Mouse (Mus musculus): ENCODE results near the gene Fkbp15.

The Fkbp15 gene

DNA sequence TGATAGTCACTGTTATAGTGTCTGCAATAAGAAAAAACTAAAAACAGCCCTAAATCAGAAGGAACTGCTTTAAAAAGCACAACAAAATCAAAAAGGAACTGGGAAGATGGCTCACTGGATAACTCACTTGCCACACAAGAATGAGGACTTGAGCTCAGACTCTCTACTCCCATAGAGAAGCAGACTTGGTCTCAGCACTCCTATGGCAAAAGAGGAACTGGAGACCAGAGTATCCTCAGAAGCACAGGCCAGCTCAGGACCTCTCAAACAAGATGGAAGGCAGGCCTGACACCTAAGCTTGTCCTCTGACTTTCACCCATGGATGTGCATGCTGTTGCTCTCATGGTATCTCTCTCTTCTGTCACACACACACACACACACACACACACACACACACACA, 51.9 kb downstream of the Fkbp15 start:
- ChIA-PET CTCF (interaction anchor here in 1 of 4 experiments (0.6 kb wide), 1 partner anchor 60 kb away, joined by 6 read pairs; no protein-coding TSS in a partner anchor), POLR2A (interaction anchor here (0.6 to 8.3 kb wide), 12 partner anchors 7 to 100 kb away, joined by 3 to 103 read pairs (median 8); partner anchors contain the start of genes Cdc26 (in 1 of the 4), Fkbp15 (in 1 of the 4), Prpf4 (in 1 of the 4) and Slc31a1 (in 1 of the 4))

DNA sequence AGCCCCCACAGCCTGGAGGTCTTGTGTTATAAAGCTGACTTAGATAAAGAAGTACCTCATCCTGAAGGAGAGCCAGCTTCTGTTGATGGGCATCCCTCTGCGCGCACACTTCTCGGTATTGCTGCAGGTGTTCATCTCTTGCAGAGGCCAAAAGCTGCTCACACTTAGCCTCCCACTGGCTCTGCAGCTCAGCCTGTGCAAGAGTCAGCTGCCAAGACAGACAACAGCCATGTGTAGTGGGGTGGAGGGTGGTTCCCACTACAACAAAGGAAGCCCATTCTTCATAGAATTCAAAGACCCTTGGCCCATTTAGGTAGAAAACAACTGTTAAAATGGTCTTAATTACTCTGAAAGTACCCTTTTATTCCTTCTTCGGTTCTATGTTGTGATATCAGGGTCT, 53.5 kb downstream of the Fkbp15 start:
- POLR2A ChIA-PET = interaction anchor here (0.5 to 8.3 kb wide), 45 partner anchors 8 to 355 kb away, joined by 3 to 103 read pairs (median 4); partner anchors contain the start of genes Fkbp15 (in 3 of the 4), Slc31a1 (in 3 of the 4), Cdc26 (in 2 of the 4) and Prpf4 (in 2 of the 4)
- CTCF ChIA-PET = interaction anchor here in 3 of 4 experiments (0.6 to 1.5 kb wide), 7 partner anchors 9 to 213 kb away, joined by 3 to 5 read pairs (median 3); partner anchors contain the start of gene Alad (in 1 of the 3)

GRCm38 (mm10) chr4:62306301-62306700, 54.0 kb downstream of the Fkbp15 start:
- ChIA-PET CTCF (interaction anchor here in 3 of 4 experiments (0.6 to 1.5 kb wide), 7 partner anchors 9 to 214 kb away, joined by 3 to 5 read pairs (median 3); partner anchors contain the start of gene Alad (in 1 of the 3)), POLR2A (interaction anchor here (0.6 to 8.3 kb wide), 41 partner anchors 8 to 444 kb away, joined by 3 to 103 read pairs (median 4); partner anchors contain the start of genes Cdc26 (in 2 of the 4), Fkbp15 (in 2 of the 4), Prpf4 (in 2 of the 4) and Slc31a1 (in 2 of the 4))

GRCm38 (mm10) chr4:62303288-62303687, 57.1 kb downstream of the Fkbp15 start:
- ChIA-PET POLR2A (interaction anchor here in 2 of 4 experiments (0.6 to 8.3 kb wide), 11 partner anchors 9 to 219 kb away, joined by 3 to 103 read pairs (median 5); partner anchors contain the start of genes Fkbp15 (in 2 of the 2) and Slc31a1 (in 2 of the 2)), CTCF (interaction anchor here in 2 of 4 experiments (0.6 kb wide), 2 partner anchors 18 to 119 kb away, joined by 3 read pairs; no protein-coding TSS in a partner anchor)

DNA sequence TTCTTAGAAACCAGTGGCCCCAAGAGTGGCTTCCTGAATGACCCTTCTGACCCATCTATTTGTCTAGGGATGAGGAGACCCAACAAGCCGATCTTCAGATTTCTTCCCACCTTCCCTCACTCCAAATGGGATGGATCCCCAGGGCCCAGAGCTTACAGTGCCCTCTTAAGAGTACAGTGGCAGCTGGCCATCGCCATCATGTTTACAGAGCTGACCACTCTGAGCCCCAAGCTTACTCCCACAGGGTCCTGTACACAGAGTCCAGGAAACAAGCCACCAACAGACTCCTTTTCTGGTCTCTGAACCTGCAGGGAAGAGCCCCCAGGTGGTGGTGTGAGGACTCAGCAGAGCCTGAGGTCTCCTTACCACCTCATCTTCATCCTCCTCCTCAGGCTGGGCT, 57.6 kb downstream of the Fkbp15 start:
- POLR2A ChIA-PET = interaction anchor here in 2 of 4 experiments (1.0 to 8.3 kb wide), 7 partner anchors 12 to 58 kb away, joined by 3 to 103 read pairs (median 8); partner anchors contain the start of genes Fkbp15 (in 1 of the 2) and Slc31a1 (in 1 of the 2)
- CTCF ChIA-PET = interaction anchor here in 2 of 4 experiments (0.6 to 0.9 kb wide), 2 partner anchors 39 to 118 kb away, joined by 3 read pairs; no protein-coding TSS in a partner anchor

GRCm38 (mm10) chr4:62300001-62300400, 60.3 kb downstream of the Fkbp15 start:
- ChIA-PET CTCF (no interaction called here), POLR2A (interaction anchor here in 1 of 4 experiments (1.9 to 2.8 kb wide), 2 partner anchors 11 to 60 kb away, joined by 4 to 8 read pairs; partner anchors contain the start of genes Fkbp15 and Slc31a1)

- ChIA-PET POLR2A (interaction anchor here in 3 of 4 experiments (0.6 to 2.4 kb wide), 15 partner anchors 9 to 237 kb away, joined by 3 to 15 read pairs (median 3); partner anchors contain the start of genes Fkbp15 (in 2 of the 3), Slc31a1 (in 2 of the 3), Cdc26 (in 1 of the 3) and Prpf4 (in 1 of the 3)), CTCF (no interaction called here)
These were observed 62.8 kb downstream of the Fkbp15 start for GRCm38 (mm10) chr4:62297280-62298130.

DNA sequence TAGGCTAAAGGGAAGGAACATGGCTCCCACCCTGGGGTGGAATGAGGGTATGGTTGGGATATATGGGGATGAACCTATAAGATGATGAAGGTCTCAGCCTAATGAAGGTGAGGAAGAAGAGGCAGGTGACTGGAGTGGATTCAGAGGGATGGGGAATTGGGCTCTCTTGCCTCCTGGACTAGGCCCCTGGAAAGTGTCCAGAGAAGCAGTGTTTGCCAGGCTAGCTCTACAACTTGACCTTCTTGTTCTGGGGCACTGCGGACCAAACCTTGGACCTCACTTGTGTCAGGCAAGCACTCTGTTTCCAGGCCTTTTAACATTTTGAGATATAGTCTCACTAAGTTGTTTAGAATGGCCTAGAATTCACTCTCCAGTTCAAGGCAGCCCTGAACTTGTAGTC, 65.6 kb downstream of the Fkbp15 start:
- POLR2A ChIA-PET = interaction anchor here in 2 of 4 experiments (1.2 to 3.7 kb wide), 2 partner anchors 11 to 66 kb away, joined by 6 to 30 read pairs; partner anchors contain the start of genes Fkbp15 (in 1 of the 2) and Slc31a1 (in 1 of the 2)
- CTCF ChIA-PET = interaction anchor here in 1 of 4 experiments (0.6 kb wide), 1 partner anchor 15 kb away, joined by 3 read pairs; no protein-coding TSS in a partner anchor

GRCm38 (mm10) chr4:62293219-62293861, 67.0 kb downstream of the Fkbp15 start:
- POLR2A ChIA-PET = interaction anchor here in 2 of 4 experiments (1.1 to 3.7 kb wide), 6 partner anchors 9 to 79 kb away, joined by 3 to 30 read pairs (median 6); partner anchors contain the start of genes Fkbp15 (in 1 of the 2) and Slc31a1 (in 1 of the 2)
- CTCF ChIA-PET = no interaction called here

DNA sequence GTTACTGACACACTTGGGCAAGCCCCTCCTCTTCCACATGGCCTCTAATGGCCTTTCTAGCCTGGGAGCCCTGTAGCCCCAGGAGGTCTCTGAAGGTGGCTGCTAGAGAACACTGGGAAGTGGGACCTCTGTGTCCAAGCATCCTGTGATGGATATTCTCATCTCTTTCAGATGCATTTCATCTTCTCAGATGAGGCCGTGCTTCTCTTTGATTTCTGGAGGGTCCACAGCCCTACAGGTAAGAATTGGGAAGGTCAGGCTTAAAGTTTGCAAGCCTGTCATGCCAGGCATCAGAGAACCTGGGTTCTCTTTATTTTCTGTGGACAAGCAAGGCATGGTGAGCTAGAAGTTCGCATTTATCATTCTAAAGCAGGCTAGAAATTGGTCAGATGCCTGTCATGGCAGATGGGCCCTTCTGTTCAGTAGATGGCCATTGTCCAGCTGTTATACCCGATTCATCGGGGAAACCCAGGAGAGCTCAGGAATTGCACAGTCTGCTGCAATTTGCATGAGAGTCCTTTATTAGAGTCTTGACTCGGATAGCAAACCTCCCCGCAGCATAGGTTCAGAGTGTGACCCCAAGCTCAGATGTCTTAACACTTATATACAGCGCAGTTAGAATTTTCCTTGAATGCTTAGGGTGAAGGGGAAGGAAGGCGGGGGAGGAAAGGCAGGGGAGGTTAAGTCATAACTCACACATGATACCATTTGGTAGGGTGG, 67.7 kb downstream of the Fkbp15 start:
- POLR2A ChIA-PET = interaction anchor here in 2 of 4 experiments (1.1 to 3.7 kb wide), 6 partner anchors 8 to 80 kb away, joined by 3 to 30 read pairs (median 4); partner anchors contain the start of genes Fkbp15 (in 1 of the 2) and Slc31a1 (in 1 of the 2)

DNA sequence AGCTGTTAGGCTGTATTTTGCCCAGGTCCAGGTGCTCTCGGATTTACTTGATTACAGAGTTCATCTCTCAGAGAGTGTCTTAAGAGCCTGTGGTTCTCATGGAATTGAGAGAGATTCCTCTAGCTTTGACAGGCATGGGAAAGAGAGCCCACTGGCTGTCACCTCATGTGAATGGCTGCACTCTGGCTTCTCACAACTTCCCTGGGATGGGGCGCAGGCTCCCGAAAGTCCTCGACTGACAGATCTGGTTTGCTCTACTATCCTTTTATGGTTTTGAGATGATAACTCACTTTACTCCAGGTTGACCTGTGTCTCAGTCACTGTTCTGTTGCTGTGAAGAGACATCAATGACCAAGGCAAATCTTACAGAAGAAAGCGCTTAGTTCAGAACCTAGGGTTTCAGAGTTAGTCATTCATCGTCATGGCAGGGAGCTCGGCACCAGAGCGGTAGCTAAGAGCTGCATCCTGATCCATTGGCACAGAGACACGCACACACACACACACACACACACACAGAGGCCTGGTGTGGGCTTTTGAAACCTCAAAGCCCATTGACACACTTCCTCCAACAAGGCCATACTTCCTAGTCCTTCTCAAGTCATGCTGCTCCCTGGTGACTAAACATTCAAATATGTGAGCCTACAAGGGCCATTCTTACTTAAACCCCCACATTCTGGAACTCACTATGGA, 69.4 kb downstream of the Fkbp15 start:
- ChIA-PET CTCF (no interaction called here), POLR2A (interaction anchor here in 3 of 4 experiments (0.7 to 1.8 kb wide), 6 partner anchors 13 to 125 kb away, joined by 3 to 5 read pairs (median 4); partner anchors contain the start of genes Fkbp15 (in 2 of the 3) and Slc31a1 (in 2 of the 3))

More for the DNA sequence above, 67.7 kb downstream of the Fkbp15 start:
- CTCF ChIA-PET = interaction anchor here in 1 of 4 experiments (0.6 kb wide), 1 partner anchor 341 kb away, joined by 10 read pairs; no protein-coding TSS in a partner anchor

- POLR2A ChIA-PET = interaction anchor here in 3 of 4 experiments (0.8 to 6.3 kb wide), 9 partner anchors 8 to 167 kb away, joined by 3 to 37 read pairs (median 8); partner anchors contain the start of genes Fkbp15 (in 2 of the 3) and Slc31a1 (in 2 of the 3)
- CTCF ChIA-PET = interaction anchor here in 1 of 4 experiments (0.9 kb wide), 1 partner anchor 166 kb away, joined by 4 read pairs; no protein-coding TSS in a partner anchor
These were observed 71.1 kb downstream of the Fkbp15 start for GRCm38 (mm10) chr4:62289226-62289625.

GRCm38 (mm10) chr4:62286992-62287900, 73.1 kb downstream of the Fkbp15 start:
- ChIA-PET POLR2A (interaction anchor here in 3 of 4 experiments (0.8 to 6.3 kb wide), 16 partner anchors 10 to 215 kb away, joined by 3 to 37 read pairs (median 3); partner anchors contain the start of genes Fkbp15 (in 2 of the 3) and Slc31a1 (in 2 of the 3)), CTCF (interaction anchor here in 1 of 4 experiments (0.6 kb wide), 1 partner anchor 24 kb away, joined by 3 read pairs; no protein-coding TSS in a partner anchor)

DNA sequence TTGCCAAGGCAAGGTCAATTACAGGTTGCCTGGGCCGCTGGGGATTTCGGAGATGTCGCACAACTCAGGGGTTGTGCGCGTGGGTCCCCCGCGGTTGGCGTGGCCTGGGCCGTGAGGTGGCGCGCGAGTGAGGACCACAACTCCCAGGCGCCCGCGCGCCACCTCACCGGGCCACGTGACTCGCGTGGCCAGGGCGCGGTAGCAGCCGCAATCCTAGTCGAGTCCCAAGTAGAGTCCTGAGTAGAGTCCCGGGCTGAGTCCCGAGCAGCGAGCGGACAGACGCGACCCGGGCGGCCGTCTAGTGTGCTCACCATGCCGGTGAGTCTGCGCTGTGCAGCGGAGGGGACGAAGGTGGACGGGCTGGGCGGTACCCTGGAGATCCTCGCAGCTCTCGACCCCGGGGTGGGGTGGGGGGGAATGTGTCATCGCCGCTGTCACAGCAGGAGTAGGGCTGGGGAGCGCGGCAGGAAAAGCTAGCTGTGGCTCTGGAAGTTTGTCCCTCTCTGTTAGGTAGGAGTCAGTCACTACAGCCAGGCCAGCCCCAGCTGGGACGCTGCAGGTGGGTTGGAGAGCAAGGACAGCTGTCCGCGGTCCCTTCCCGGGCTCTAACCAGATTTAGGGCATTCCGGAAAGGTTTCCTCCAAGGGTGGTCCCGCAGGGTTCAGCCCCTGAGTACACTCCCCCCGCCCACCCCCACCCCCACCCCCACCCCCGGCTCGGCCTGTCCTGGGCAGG, 73.9 kb downstream of the Fkbp15 start:
- ChIA-PET POLR2A (interaction anchor here in 3 of 4 experiments (1.0 to 6.3 kb wide), 10 partner anchors 11 to 216 kb away, joined by 3 to 37 read pairs (median 3); partner anchors contain the start of genes Fkbp15 (in 2 of the 3) and Slc31a1 (in 2 of the 3)), CTCF (no interaction called here)

All from embryonic stem cell, embryonic (primary cell).